Mouse (Mus musculus): ENCODE measurements around the gene 1700001K19Rik.
"Not testable (repeated sequence)": the region's sequence is repeated elsewhere in the genome, so short reads cannot be mapped to it uniquely, and the experiment has no call there.

The 1700001K19Rik gene

DNA sequence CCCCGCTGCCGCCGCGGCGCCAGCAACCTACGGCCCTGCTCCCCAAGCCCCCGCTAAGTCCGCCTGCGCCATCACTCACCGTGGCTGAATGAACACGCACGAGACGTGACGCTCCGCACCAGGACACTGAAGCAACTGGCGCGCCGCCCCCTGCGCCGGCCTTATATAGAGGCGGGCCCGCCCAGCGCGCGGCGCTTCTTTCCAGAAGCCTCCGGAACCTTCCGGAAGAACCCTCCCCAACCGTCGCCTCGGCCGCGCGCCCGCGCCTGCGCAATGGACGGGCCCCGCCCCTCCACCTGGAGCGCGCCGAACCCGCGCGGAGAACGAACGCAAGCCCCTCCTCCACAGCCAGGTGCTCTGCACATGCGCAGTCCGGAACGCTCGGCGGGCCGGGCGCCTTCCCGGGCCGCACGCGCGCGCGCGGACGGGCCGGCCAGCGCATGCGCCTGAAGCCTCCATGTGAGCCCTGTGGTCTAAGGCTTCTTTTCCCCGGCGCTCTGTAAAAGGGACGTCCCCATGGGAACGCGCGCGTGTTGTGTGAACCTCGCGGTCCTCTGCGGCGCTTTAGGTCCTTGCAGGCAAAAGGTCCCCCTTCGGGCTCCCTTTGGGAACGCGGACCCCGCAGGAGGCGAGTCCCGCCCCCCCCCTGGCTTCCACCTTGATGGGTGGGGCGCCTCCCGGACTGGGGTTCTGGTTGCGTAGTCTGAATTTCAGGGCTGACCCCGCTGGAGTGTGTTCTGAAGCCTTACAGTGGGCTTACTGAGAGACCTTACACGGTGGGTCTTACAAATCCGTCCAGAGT, 14.0 kb upstream of the 1700001K19Rik start:
- in situ Hi-C loops (cut with MboI, MseI) = loop anchor here (5.0 kb wide), 1 partner anchor 41 kb away; the partner anchor contains the start of gene Wdr20

DNA sequence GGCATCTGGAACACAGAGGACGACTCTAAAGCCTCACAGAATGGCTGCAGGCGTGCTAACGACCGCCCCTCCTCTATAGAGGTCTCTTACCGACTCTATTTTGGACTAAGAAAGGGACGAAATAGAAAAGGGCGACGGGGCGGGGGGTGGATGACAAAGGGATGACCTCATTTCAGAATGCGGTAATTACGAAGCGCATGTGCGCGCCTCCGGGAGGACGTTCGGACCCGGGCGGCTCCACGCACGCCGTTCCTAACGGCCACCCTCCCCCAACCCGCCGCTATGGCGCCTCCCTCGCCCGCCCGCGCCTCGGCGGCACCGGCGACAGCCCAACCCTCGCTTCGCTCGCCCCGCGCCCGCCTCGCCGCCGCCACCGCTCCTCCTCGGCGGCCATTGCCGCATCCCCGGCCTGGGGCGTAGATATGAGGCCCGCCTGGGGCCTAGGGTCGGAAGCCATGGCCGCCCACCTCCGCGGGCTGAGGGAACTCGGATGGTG, 13.3 kb upstream of the 1700001K19Rik start:
- in situ Hi-C loops (cut with MboI, MseI) = loop anchor here (5.0 kb wide), 1 partner anchor 42 kb away; the partner anchor contains the start of gene Wdr20

DNA sequence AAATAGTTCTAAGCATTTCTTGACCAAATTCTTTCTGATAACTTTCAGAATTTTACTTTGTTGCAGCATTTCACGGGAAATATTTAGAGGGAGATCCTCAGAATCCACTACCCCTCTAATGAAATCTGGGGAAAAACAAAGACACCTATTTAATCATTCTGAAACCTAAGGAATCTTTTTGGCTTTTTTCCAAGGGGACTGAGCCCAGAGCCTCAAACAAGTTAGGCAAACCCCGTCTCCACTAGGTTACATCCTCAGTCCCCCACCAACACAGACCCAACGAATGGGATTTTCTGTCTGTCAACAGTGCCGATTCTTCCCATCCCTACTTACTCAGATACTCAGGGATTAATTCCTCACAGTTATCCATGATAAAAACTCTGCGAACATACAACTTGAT, 11.0 kb upstream of the 1700001K19Rik start:
- in situ Hi-C loops (cut with MboI, MseI) = not testable (repeated sequence)

DNA sequence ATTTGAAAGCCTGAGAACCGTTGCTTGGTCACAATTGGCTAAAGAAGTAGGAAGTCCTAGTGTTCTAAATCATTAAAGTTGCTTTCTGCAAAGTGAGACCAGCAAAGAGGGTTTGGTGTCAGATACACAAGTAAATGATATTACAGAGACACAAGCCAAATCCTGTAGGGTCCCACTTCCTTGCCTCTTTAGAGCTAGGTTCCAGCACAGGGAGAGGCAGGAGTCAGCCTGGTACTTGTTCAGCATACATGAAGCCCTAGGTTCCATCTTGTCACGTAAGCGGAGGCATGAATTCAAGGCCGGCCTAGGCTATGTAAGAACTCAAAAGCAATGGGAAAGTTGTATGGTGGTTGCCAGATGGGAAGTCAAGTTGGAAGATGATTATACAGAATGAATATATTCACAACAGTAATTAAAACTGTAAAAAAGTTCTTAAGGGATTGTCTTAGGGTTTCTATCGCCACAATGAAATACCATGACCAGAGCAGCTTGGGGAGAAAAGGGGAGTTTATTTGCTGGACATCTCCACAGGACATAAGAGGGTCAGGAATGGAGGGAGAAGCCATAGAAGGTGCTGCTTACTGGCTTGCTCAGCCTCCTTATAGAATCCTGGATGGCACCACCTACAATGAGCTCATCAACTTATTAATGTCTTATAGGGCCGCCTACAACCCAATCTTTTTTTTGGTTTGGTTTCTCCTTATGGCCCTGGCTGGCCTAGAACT, 7.7 kb upstream of the 1700001K19Rik start:
- in situ Hi-C loops (cut with MboI, MseI) = no loop called here

DNA sequence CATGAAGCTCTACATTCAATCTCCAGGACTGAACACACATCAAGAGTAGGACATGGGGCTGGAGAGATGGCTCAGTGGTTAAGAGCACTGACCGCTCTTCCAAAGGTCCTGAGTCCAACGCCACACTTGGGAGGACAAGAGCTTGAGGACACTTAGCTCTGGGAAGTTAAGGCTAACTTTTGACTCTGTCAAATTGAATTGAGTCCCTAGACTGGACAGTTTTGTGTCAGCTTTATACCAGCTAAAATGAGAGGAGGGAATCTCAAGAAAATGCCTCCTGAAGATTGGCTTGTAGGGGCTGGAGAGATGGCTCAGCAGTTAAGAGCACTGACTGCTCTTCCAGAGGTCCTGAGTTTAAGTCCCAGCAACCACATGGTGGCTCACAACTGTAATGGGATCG, 6.5 kb upstream of the 1700001K19Rik start:
- in situ Hi-C loops (cut with MboI, MseI) = not testable (repeated sequence)

DNA sequence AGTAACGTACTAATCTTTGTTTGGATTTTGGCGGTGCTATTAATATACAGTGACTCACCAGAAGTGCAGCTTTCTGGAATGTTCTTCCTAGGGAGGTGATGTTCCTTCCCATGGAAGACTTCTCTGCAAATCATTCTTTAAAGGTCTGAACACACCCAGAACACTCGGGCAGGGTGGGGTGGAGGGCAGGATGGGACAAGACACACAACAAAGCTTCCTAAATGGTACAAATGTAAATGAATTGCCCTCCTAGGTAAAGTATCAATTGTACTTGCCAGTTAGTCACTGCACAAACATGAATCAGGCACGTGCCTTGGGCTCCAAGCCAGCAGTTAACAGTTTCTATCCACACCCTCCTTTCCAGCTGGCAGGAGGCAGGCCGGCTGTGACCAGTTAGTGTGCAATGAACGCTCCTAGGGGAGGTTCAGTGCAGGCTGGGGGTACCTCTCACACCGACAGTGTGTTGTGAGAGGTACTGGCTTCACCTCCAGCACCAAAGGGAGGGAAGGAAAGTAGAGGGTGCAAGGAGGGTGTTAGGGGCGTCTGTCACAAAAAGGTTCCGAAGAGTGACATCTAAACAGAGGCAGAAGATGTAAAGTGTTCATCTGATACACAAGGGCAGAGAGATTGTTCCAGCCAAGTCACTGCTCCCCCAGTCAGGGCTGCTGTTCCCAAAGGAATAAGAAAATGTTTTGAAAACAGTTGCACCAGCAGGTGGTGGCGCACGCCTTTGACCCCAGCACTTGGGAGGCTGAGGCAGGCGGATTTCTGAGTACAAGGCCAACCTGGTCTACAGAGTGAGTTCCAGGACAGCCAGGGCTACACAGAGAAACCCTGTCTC, 5.7 kb upstream of the 1700001K19Rik start:
- in situ Hi-C loops (cut with MboI, MseI) = no loop called here

DNA sequence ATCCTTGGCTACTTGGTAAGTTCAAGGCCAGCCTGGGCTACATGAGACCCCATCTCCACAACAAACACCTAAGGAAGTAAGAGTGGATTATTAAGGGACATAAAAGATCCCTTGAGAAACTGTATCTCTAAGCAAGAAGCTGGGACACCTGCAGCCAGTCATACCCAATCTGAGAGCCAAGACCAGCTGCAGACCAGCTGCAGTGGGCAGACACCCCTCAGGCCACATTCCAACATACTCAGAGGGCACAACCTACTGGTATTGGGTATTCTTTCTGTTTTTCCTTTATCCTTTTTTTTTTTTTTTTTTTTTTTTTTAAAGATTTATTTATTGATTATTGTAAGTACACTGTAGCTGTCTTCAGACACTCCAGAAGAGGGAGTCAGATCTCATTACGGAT, 1.2 kb upstream of the 1700001K19Rik start:
- in situ Hi-C loops (cut with MboI, MseI) = no loop called here

DNA sequence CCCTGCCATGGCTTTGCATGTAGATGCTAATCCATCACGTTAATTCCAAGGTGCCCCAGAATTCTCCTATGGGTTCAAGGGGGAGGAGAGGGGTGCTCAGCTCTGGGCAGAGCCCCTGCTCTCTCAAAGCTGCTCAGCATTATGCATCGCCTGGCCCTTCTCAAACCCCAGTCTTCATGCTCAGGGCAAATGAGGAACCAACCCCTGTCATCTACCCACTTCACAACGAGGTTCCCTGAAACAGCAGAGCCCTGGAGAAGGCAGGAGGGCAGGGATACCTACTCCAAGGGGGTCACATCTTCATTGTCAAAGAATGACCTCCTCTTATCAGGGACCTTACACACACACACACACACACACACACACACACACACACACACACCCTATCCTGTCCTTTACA, 541 bp downstream of the 1700001K19Rik start:
- in situ Hi-C loops (cut with MboI, MseI) = no loop called here

DNA sequence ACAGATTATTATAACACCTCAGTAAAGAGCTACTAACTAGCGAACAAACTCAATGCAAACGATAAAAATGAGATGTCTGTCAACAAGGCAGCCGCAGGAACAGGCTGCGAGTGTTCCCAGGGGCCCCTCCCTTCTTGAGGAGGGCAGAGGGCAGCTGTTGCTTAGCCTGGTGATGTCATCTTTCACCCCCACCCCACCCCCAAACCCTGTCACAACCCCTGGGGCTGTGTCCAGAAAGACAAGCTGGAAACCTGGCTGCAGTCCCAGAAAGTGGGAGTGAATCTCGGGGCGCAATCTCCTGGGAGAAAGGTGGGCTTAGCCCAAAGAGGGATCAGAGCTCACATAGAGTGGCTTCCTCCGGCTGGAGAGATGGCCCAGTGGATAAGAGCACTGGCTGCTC, 1.2 kb downstream of the 1700001K19Rik start:
- in situ Hi-C loops (cut with MboI, MseI) = no loop called here

DNA sequence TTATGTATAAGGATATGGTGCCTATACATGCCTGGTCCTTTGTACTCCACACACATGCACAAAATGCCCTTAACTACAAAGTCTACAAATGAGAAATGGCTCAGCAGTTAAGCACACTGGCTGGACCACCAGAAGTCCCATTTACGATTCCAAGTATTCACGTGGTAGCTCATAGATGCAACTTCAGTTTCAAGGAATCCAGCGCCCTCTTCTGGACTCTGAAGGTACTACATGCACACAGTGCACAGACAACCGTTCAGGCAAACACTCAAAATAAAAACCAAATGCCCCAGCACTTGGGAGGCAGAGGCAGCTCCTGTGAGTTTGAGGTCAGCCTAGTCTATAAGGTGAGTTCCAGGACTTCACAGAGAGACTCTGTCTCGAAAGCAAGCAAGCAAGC, 8.2 kb downstream of the 1700001K19Rik start:
- in situ Hi-C loops (cut with MboI, MseI) = loop anchor here (25.0 kb wide), 1 partner anchor 1812 kb away; no protein-coding TSS in a partner anchor

DNA sequence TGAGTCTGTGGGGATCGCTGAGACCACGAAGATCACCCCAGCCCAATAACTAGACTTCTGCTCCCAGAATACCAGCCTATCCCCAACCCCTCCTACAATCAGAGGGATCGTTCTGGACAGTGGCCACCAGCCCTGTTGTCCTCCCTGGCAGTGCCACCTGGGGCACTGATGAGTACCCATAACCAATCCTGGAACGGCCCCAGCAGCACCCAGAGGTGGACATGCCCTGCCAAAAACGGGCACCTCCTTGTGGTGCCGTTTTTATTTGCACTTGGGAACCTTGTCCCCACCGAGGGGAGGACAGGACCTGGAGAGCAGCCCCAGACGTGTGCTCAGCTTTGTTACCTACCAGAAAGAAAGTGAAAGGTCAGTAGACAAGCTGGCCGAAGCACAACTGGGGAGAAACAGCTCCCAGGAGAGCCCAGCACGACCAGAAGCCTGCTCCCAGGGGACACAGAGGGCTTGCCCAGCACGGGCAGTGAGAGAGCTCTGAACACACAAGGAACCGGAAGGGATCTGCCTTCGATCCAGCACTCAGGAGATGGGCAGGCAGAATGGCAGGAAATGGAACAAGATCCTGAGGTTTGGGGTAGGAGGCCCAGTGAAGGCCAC, 14.8 kb downstream of the 1700001K19Rik start:
- in situ Hi-C loops (cut with MboI, MseI) = loop anchor here (25.0 kb wide), 1 partner anchor 1805 kb away; no protein-coding TSS in a partner anchor

DNA sequence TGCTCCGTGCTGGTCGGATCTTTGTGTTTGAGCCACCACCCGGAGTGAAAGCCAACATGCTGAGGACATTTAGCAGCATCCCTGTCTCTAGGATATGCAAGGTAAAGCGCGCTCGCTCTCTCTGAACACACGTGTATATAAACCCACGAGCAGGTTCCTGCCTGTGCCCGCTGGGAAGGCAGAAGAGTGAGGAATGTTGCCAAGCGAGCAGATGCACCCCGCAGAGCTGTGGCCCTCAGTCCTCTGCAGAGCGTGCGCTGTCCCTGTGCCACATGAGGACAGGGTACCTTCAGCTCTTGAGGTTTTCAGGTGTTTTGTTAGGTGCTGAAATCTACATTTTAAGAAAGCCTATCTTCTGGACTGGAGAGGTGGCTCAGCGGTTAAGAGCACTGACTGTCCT, 20.7 kb downstream of the 1700001K19Rik start:
- in situ Hi-C loops (cut with MboI, MseI) = loop anchor here (25.0 kb wide), 1 partner anchor 1799 kb away; no protein-coding TSS in a partner anchor

DNA sequence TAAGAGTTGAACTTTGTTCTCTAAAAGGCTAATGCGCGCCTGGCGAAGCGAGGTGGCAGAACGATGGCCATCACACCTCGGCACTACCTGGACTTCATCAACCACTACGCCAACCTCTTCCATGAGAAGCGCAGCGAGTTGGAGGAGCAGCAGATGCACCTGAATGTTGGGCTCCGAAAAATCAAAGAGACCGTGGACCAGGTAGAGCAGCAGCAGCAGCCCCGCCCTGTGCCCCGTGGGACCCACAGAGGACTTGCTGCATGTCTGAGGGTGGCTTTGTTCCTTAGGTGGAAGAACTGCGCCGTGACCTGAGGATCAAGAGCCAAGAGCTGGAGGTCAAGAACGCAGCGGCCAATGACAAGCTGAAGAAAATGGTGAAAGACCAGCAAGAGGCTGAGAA, 31.0 kb downstream of the 1700001K19Rik start:
- in situ Hi-C loops (cut with MboI, MseI) = loop anchor here (10.0 to 25.0 kb wide), 2 partner anchors 683 to 1789 kb away; no protein-coding TSS in a partner anchor

DNA sequence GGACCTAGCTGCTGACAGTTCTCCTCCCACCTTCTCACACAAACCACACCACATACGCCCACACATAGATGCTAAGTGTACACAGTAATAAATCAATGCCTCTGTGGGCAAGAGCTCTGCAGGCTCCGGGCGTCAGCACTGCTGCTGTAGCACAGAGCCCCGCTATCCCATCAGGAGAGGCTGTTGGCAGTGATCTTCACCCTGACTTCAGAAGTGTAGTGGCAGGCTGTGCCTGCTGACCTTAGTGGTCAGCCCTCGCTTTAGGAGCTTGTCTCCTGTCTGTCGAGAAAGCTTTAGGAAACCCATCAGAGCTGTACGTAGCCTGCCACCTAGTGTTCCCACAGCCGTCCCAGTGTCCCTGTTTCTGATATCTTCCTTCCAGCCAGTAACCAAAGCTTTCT, 32.2 kb downstream of the 1700001K19Rik start:
- in situ Hi-C loops (cut with MboI, MseI) = loop anchor here (10.0 to 25.0 kb wide), 2 partner anchors 685 to 1788 kb away; no protein-coding TSS in a partner anchor

DNA sequence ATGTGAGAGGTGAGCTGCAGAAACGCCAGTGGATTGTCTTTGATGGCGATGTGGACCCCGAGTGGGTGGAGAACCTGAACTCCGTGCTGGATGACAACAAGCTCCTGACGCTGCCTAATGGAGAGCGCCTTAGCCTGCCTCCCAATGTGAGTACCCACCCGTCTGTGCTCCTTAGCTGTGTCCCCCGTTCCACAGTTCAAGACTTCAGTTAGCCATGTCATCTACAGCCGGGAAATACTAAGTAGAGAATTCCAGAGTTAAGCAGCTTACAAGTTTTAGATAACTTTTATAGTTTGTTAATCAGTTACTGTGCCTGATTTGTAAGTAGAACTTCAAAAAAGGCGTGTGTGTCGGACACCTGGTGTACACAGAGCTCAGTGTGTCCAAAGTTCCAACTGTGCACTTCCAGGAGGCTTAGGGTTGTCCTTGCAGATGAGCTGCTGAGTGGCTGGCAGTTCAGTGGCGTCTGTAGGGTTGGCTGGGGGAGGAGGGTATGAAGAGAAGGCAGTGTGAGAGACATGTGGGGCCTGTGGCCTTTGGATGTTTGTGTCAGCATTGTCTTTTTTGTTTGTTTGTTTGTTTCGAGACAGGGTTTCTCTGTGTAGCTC, 44.8 kb downstream of the 1700001K19Rik start:
- in situ Hi-C loops (cut with MboI, MseI) = no loop called here

DNA sequence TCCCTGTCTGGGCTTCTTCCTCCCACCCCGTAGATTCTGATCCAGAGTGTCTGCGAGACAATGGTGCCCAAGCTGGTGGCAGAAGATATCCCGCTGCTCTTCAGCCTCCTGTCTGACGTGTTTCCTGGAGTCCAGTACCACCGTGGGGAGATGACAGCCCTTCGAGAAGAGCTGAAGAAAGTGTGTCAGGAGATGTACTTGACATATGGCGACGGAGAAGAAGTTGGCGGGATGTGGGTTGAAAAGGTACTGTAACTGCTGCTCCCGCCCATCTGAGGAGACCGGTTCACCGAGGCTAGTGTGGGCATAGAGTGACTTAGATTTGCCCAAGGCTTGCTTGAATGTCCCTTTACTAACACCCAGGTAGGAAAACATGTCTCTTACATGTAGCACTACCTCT, 46.1 kb downstream of the 1700001K19Rik start:
- in situ Hi-C loops (cut with MboI, MseI) = no loop called here

DNA sequence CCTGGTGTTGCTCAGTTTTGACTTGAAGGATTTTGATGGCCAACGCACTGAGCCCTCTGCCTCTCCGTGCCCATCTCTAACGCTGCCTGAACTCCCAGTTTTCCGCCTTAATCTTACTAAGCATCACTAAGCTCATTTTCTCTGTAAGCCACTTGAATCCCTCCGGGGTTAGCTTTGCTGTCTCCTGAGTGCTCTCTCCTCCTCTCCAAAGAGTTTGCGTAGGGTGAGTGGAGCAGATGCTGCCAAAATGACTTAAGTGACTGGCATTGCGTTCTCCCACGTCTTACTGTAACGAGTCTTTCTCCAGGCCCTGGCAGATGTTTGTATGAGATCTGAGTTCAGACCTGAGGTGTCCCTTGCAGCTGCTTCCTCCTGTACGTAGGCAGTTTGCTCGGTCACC, 52.4 kb downstream of the 1700001K19Rik start:
- in situ Hi-C loops (cut with MboI, MseI) = no loop called here

All from T-helper 1 cell (primary cell).